Mouse (Mus musculus) heart, postnatal 0 days (tissue): ENCODE results near the gene Dennd1a. TPM values are rescaled to one million over a fixed set of nuclear protein-coding genes. Genes with fewer than 3 reads are reported as not detected.
A peak's percentile ranks its signal among the peaks of the same experiment; 100 is the strongest.

Experiments
- ATAC-seq: fragments of 200-750 bp; cut with Nextera tagmentation; 2 replicates; pipeline ENCODE4 v1.8.0; 2017; ENCODE audit warnings: low read depth, moderate number of reproducible peaks, moderate library complexity; ENCODE audit not compliant: insufficient read depth
- DNase-seq: peaks from one replicate; pipeline ENCODE4 v3.0.0-alpha.2; 2016; ENCODE audit warnings: low spot score
- H3K27ac ChIP-seq: fragments of 300-500 bp; sonication (generic); 2 replicates; pipeline ENCODE4 v1.5.1; 2014; ENCODE audit warnings: low read depth, mild to moderate bottlenecking
- H3K27me3 ChIP-seq: fragments of 300-500 bp; sonication (generic); 2 replicates; pipeline ENCODE4 v1.6.1; 2014; ENCODE audit warnings: low read length, mixed read lengths; ENCODE audit not compliant: control insufficient read depth, insufficient read depth
- H3K36me3 ChIP-seq: fragments of 300-500 bp; sonication (generic); replicated peaks from 2 replicates; pipeline ENCODE4 v1.6.1; 2014; ENCODE audit warnings: low read length, mixed read lengths; ENCODE audit not compliant: control insufficient read depth, insufficient read depth
- H3K4me1 ChIP-seq: fragments of 300-500 bp; sonication (generic); 2 replicates; pipeline ENCODE4 v1.6.1; 2014; ENCODE audit warnings: antibody characterized with exemption; ENCODE audit not compliant: control insufficient read depth, insufficient read depth
- H3K4me2 ChIP-seq: fragments of 300-500 bp; sonication (generic); 2 replicates; pipeline ENCODE4 v1.6.1; 2014; ENCODE audit warnings: low read depth, mild to moderate bottlenecking, low read length, moderate library complexity
- H3K4me3 ChIP-seq: fragments of 300-500 bp; sonication (generic); 2 replicates; pipeline ENCODE4 v1.5.1; 2014; ENCODE audit warnings: low read depth, low read length
- H3K9ac ChIP-seq: fragments of 300-500 bp; sonication (generic); replicated peaks from 2 replicates; pipeline ENCODE4 v1.6.1; 2014; ENCODE audit warnings: low read depth, low read length, mixed read lengths
- H3K9me3 ChIP-seq: fragments of 300-500 bp; sonication (generic); replicated peaks from 2 replicates; pipeline ENCODE4 v1.6.1; 2016; ENCODE audit warnings: low read length; ENCODE audit not compliant: control insufficient read depth
- CTCF ChIP-seq: IDR thresholded peaks from 2 replicates; pipeline ENCODE4 v1.5.1; 2016; ENCODE audit warnings: antibody characterized with exemption, control low read depth, low read depth
- EP300 ChIP-seq: IDR thresholded peaks from 2 replicates; pipeline ENCODE4 v1.6.1; 2016; ENCODE audit warnings: antibody characterized with exemption, low read depth
- whole genome bisulfite sequencing: fragments of 180-500 bp; shearing (Covaris S2); extraction: QIAGEN DNeasy Blood & Tissue Kit; methylation state at CpG from one replicate; pipeline ENCODE4 v1.1.7; 2014; 5-methylcytosine and 5-hydroxymethylcytosine counted together
- polyA plus RNA-seq: library from polyadenylated mRNA; unstranded; fragments of >200 nt; fragmentation: Nextera tagmentation; extraction: Ambion mirVana; gene quantifications from 2 replicates; pipeline ENCODE4 v1.2.1, GENCODE M21; 2015
- total RNA-seq: library from RNA; depleted of rRNA; stranded (reverse); fragments of >200 nt; gene quantifications from 2 replicates; pipeline ENCODE4 v1.2.3, GENCODE M21; 2014; ENCODE audit warnings: low replicate concordance

Gene Dennd1a
- total and polyA plus RNA-seq, 2 experiments from 2014 or later, result 5.7 to 15.8 TPM

DNA sequence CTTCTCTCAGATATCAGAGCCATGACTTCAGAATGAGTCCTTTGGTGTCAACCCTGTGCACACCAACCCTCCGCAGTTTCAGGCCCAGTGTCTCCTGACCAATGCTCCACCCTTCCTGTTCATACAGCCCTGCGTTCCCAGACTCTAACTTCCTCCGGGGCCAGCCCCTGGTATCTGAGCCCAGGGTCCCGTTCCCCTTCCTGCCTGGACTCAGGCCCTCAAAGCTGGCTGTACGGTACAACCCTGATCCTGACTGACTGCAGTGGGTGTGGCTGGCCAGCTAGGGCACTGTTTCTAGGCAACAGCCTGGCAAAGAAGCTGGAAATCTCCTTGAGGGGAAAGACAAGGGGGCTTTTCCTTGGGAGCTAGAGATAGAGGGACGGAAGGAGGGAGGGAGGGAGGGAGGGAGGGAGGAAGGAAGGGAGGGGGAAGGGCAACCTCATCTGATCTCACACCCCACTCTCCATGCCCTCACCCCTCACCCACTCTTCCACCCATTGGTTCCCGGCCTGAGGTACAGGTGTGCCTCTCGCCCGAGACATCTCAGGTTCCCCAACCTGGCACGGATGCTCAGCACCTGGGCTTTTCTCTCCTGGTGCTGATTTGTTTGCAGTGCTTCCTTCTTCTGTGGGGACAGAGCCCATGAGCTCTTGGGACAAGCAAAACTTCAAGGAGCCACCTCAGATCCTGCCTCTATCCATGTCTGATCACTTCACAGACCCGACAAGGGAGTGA is 521.0 kb downstream of the Dennd1a start:
- H3K27me3 ChIP-seq, result no peaks in the 10 kb centered on the region
- DNase-seq, result peak; percentile 44
- peak; percentile 45 for ATAC-seq
- no peak overlapping the region for H3K4me3 ChIP-seq
- H3K4me1 ChIP-seq, result peaks cover 30% of the 10 kb centered on the region
- no peak overlapping the region for H3K4me2 ChIP-seq
- no peaks in the 10 kb centered on the region for H3K9me3 ChIP-seq
- no peaks in the 10 kb centered on the region for H3K36me3 ChIP-seq
- peak overlapping the region; percentile 61 for H3K27ac ChIP-seq
- WGBS, result 54% methylated on average over 11 of the region's 11 CpGs
- TF ChIP-seq CTCF, result no peak
- no peak for TF ChIP-seq EP300
- H3K9ac ChIP-seq, result no peak overlapping the region

DNA sequence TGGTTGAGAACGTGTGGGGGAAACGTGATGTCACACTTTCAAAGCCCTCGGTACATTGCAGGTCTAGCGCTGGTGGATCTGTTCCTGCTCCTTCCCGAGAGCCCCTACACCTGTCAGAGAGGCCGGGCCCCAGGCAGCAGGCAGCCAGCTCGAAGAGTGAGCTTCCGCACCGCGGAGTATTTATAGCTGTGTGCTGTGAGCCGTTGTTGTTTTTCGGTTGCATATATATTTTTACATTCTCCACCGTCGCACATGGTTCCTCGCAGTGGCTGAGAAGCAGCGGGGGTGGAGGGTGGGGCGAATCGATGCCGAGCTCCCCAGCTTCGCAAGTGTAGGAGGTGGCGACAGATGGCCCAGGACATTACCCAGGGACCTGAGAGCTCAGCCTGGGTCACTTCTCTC is 522.1 kb downstream of the Dennd1a start:
- 7% methylated on average over 21 of the region's 21 CpGs for WGBS
- H3K27me3 ChIP-seq, result no peaks in the 10 kb centered on the region
- TF ChIP-seq CTCF, result no peak
- no peak for TF ChIP-seq EP300
- H3K4me1 ChIP-seq, result peaks cover 30% of the 10 kb centered on the region
- no peaks in the 10 kb centered on the region for H3K36me3 ChIP-seq
- peak overlapping the region; percentile 61 for H3K27ac ChIP-seq
- H3K4me3 ChIP-seq, result no peak overlapping the region
- no peak for DNase-seq
- peak overlapping the region; percentile 10 for H3K4me2 ChIP-seq
- H3K9ac ChIP-seq, result no peak overlapping the region
- 0 out of 2 replicates have a peak, but pooled peaks have one; percentile 16 for ATAC-seq
- H3K9me3 ChIP-seq, result no peaks in the 10 kb centered on the region

DNA sequence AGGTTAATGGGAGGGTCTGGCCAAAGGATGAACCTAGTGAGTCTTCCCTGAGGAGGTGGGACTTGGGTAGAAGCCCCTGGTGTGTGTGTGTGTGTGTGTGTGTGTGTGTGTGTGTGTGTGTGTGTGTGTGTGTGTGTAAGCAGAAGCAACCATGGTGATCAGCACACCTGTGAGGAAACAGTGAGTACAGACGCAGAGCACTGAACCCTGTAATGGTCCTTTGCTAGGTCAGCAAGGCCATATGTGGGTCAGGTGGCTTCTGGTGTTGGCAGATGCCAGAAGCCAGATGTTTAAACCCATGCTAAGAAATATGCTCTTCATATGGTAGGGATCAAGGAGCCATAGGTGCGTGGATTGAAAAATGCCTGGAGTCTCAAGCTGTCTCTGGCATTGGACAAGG is 522.7 kb downstream of the Dennd1a start:
- H3K4me3 ChIP-seq, result no peak overlapping the region
- no peak for ATAC-seq
- TF ChIP-seq CTCF (no peak), EP300 (no peak)
- H3K36me3 ChIP-seq, result no peaks in the 10 kb centered on the region
- H3K4me1 ChIP-seq, result peaks cover 30% of the 10 kb centered on the region
- DNase-seq, result no peak
- H3K27me3 ChIP-seq, result no peaks in the 10 kb centered on the region
- no peaks in the 10 kb centered on the region for H3K9me3 ChIP-seq
- peak overlapping the region; percentile 18; the same call in 1 of the 2 replicates for H3K27ac ChIP-seq
- H3K4me2 ChIP-seq, result no peak overlapping the region
- no peak overlapping the region for H3K9ac ChIP-seq
- WGBS, result 97% methylated on average over 2 of the region's 2 CpGs

DNA sequence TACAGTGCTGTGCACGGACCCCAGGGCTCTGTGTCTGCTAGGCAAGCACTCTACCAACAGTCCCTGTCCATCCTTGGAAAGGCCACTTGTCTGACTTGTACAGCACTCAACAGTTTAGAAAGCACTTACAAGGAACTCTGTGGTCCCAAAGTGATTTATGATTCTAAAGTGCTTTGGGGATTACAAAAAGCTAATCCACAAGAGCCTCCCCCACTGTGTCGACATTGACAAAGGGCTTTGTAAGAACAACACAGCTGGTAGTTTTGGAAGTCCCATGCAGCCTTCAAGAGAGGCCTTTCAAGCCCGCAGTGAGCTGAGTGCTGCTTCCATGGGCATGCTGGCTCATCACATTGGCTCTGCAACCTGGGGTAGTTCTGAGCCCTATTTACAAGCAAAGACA is 523.6 kb downstream of the Dennd1a start:
- H3K27me3 ChIP-seq, result no peaks in the 10 kb centered on the region
- no peak overlapping the region for H3K4me3 ChIP-seq
- TF ChIP-seq CTCF (no peak), EP300 (no peak)
- no peak overlapping the region; the same call in 1 of the 2 replicates for H3K27ac ChIP-seq
- no peak for ATAC-seq
- H3K4me1 ChIP-seq, result peaks cover 30% of the 10 kb centered on the region
- H3K9ac ChIP-seq, result no peak overlapping the region
- H3K36me3 ChIP-seq, result no peaks in the 10 kb centered on the region
- no peak overlapping the region for H3K4me2 ChIP-seq
- no peak for DNase-seq
- 62% methylated on average over 3 of the region's 3 CpGs for WGBS
- H3K9me3 ChIP-seq, result no peaks in the 10 kb centered on the region

DNA sequence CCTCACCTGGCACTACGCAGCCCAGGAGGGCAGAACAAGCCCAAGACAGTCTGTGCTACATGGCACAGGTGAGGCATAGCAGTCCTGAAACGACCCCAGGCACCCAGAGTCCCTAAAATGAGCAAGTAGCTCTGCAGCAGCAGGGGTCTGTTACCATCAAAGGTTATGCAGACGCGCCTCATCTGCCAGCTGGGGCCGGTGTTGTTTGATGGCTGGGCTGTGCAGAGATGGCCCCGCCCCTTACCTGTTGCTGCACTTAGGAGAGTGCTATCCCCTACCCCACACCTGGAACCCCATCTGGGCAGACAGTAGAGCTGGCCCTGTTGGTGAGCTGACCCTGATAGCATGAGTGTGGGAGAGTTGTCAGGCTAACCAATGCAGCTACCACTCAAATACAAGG is 526.6 kb downstream of the Dennd1a start:
- Histone ChIP-seq H3K4me2 (no peak overlapping the region), H3K9me3 (no peaks in the 10 kb centered on the region), H3K4me3 (no peak overlapping the region), H3K36me3 (no peaks in the 10 kb centered on the region), H3K27ac (no peak overlapping the region), H3K9ac (no peak overlapping the region), H3K27me3 (no peaks in the 10 kb centered on the region), H3K4me1 (peaks cover 19% of the 10 kb centered on the region)
- no peak for TF ChIP-seq CTCF
- TF ChIP-seq EP300, result no peak
- DNase-seq (no peak), ATAC-seq (no peak)
- 73% methylated on average over 6 of the region's 6 CpGs for WGBS
